Mouse (Mus musculus): ENCODE results near the gene Maml3.

DNA sequence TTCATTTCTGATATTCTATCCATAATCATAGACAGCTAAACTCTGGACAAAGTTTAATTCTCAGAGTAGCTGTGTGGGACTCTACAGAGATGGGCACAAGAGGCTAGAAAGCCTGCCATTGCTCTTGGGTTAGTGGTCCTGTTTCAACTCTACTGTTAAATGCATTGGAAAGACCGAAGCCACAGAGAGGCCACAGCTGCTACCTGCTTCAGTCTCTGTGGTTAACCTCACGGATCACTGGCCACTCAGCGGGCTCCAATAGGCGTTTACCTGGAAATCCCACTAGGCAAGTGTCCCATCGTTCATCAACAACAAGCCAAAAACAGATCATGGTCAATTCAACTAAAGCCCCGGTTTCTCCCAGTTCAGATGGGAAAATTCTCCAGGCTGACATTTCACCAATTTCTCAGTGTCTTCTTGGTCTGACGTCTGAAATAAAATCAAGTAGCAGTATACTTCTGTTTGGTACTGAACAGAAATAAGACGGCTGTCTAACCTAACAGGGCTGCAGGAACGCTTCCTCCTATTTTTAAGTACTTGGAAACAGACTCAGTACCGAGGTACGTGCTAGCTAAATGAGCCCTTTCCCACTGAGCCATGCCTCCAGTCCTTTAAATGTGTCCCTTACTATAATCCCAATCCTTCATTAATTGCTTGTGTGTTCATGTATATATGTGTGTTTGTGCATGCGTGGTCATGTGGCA, 339.5 kb downstream of the Maml3 start:
- TF ChIP-seq CTCF (IDR thresholded peaks at IDR 0.05; ENCODE audit: low read depth, low read length) (no peak), POLR2A (IDR thresholded peaks at IDR 0.05; ENCODE audit: borderline replicate concordance, low read depth, low read length) (no peak)
